Comparison of ENCODE assay signal across 9 mouse cellular contexts in the genomic region with DNA sequence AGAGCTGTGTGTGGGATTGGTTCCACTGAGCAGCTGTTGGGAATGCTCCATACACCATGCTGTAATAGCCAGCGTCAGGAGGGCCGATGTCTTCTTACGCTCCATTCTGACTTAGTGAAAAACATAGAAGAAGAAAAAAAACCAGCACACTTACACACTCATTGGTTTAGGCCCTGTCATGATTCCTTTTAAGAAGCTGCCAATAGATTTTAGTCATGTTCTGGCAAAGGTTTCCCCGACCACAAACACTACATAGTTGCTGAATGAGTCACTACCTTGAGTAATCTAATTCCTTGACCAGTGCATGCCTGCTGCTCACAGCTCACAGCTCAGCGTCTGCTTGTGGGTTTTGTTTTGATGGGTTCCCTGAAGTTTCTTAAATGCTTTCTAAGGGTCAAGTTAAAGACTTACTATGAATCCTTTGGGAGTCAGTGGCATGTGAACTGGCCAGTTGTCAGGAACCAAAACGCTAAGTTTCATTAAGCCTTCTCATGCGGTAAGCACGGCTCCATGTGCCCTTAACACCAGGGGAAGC. TPM values are rescaled to one million over a fixed set of nuclear protein-coding genes. Genes with fewer than 3 reads are reported as not detected.
DNase-seq lines count a peak whose midpoint lies in the region; ATAC-seq and TF ChIP-seq lines count a peak whose summit lies in the region.
"Had no signal": no experiment of that assay in that cellular context is flagged by ENCODE, and none has a peak within 500 bp of the region (broad histone marks: within the 10 kb centered on the region; RNA-seq: fewer than 3 reads in every experiment).

No protein-coding gene starts in this region.

- 18% methylated on average over 8 of the region's 8 CpGs for WGBS in forebrain, postnatal 0 days
- WGBS in lung, embryonic 16.5 days, result 18% methylated on average over 8 of the region's 8 CpGs

- no peaks in the 10 kb centered on the region for H3K4me1 ChIP-seq in forebrain, postnatal 0 days (ENCODE audit: insufficient read depth)
- H3K4me1 ChIP-seq in lung, embryonic 16.5 days (replicated peaks; ENCODE audit: control insufficient read depth, insufficient read depth, low read length), result peaks cover 14% of the 10 kb centered on the region; the same call in 1 of the 2 replicates

- no peak overlapping the region for H3K4me3 ChIP-seq in forebrain, postnatal 0 days (ENCODE audit: low read depth, low read length)
- H3K4me3 ChIP-seq in lung, embryonic 16.5 days (ENCODE audit: low read length), result peak overlapping the region; percentile 17
- H3K4me3 ChIP-seq: erythroblast, embryonic 14.5 days had no signal

- TF ChIP-seq CTCF in forebrain, postnatal 0 days (IDR thresholded peaks at IDR 0.05; ENCODE audit: low read depth), result no peak

- H3K4me2 ChIP-seq in forebrain, postnatal 0 days (ENCODE audit: low read depth), result no peak overlapping the region
- H3K4me2 ChIP-seq in lung, embryonic 16.5 days (ENCODE audit: low read depth, low read length), result peak overlapping the region; percentile 33

- H3K27me3 ChIP-seq in forebrain, postnatal 0 days (ENCODE audit: insufficient read depth, low read length), result no peaks in the 10 kb centered on the region
- H3K27me3 ChIP-seq in lung, embryonic 16.5 days (ENCODE audit: control insufficient read depth, insufficient read depth, low read depth, low read length), result no peaks in the 10 kb centered on the region

- intact Hi-C loops in left cerebral cortex, postnatal 36 days (cut with DNase I), result no loop called here

- no peak overlapping the region for H3K9ac ChIP-seq in forebrain, postnatal 0 days
- peak overlapping the region; percentile 12; the same call in 1 of the 2 replicates for H3K9ac ChIP-seq in lung, embryonic 16.5 days (ENCODE audit: low read length)

- no peak overlapping the region for H3K27ac ChIP-seq in forebrain, postnatal 0 days (ENCODE audit: low read depth, low read length)
- peak overlapping the region; percentile 56 for H3K27ac ChIP-seq in lung, embryonic 16.5 days (ENCODE audit: low read length)

- H3K9me3 ChIP-seq in forebrain, postnatal 0 days (ENCODE audit: low read length), result no peaks in the 10 kb centered on the region
- no peaks in the 10 kb centered on the region for H3K9me3 ChIP-seq in lung, embryonic 16.5 days (ENCODE audit: control insufficient read depth, low read length)

- peak; percentile 69 for DNase-seq in CD4-positive helper T cell, adult 2 months (ENCODE audit: low read depth, low spot score)
- DNase-seq in ZHBTc4 (ENCODE audit: low read depth, low spot score), result peak; percentile 37
- no peak for DNase-seq in forebrain, postnatal 0 days
- no peak for DNase-seq in left cerebral cortex, postnatal 36 days (ENCODE audit: low spot score in 2 of 2)
- DNase-seq in right cerebral cortex, postnatal 25 days, result no peak
- DNase-seq in right cerebral cortex, postnatal 4 days, result no peak

- no peaks in the 10 kb centered on the region for H3K36me3 ChIP-seq in forebrain, postnatal 0 days (ENCODE audit: insufficient read depth)
- H3K36me3 ChIP-seq in lung, embryonic 16.5 days (ENCODE audit: control insufficient read depth, insufficient read depth, low read length), result no peaks in the 10 kb centered on the region

- peak; percentile 60 for ATAC-seq in forebrain, postnatal 0 days
- ATAC-seq in inflammation-experienced regulatory T-cells, adult 6 months, result peak; percentile 90
- ATAC-seq in lung, embryonic 16.5 days (ENCODE audit: low read depth), result peak; percentile 94

RNA-seq across cellular contexts. Expression of a gene that starts 58.8 kb away (rescaled TPM):
- 16.2 and 19.0 TPM in 2 replicates for total RNA-seq in forebrain, postnatal 0 days (2014; rRNA removed)
- 9.1 and 16.0 TPM in 2 replicates for polyA plus RNA-seq in forebrain, postnatal 0 days (2015; fragmentation: Nextera tagmentation; extraction: Ambion mirVana)
- polyA plus RNA-seq in inflammation-experienced regulatory T-cells, adult 6 months (2017; shearing (Covaris generic)), result 10 to 100 TPM in 2 of 3 experiments, 1 to 10 TPM in 1; 1.9 to 18.4 (median 14.6) TPM
- 6.7 and 7.7 TPM in 2 replicates for polyA plus RNA-seq in lung, embryonic 16.5 days (2015; fragmentation: Nextera tagmentation; extraction: Ambion mirVana)
- total RNA-seq in left cerebral cortex, postnatal 36 days (2021), result 10 to 100 TPM; 12.6 to 16.0 TPM

Comparison
In these comparisons a context has a peak if more than half of its experiments do, and no peak if none do; other contexts are left out.
1. DNase-seq: peak in CD4-positive helper T cell, adult 2 months (single experiment) and ZHBTc4 (single experiment); none in forebrain, postnatal 0 days (single experiment), left cerebral cortex, postnatal 36 days (0 of 2), right cerebral cortex, postnatal 25 days (single experiment) and right cerebral cortex, postnatal 4 days (single experiment).
2. Peak in every context shown above with its lines, with median percentiles within 50 percentile points of each other: ATAC-seq.